Mouse (Mus musculus) small intestine, adult 2 months (tissue): ENCODE results near the gene Gch1.

ENCODE experiments used
- CTCF ChIP-seq: fragments of 200-500 bp; IDR thresholded peaks from 2 replicates; pipeline ENCODE4 v1.5.1; 2012; ENCODE audit warnings: low read depth, mild to moderate bottlenecking, control low read depth, inconsistent platforms, low read length, moderate library complexity, mixed read lengths; ENCODE audit not compliant: insufficient replicate concordance, insufficient read length; ENCODE audit errors: extremely low read depth
- POLR2A ChIP-seq: fragments of 200-500 bp; IDR thresholded peaks from 2 replicates; pipeline ENCODE4 v1.6.1; 2012; ENCODE audit warnings: low read depth, mild to moderate bottlenecking, control low read depth, inconsistent platforms, low read length, moderate library complexity

DNA sequence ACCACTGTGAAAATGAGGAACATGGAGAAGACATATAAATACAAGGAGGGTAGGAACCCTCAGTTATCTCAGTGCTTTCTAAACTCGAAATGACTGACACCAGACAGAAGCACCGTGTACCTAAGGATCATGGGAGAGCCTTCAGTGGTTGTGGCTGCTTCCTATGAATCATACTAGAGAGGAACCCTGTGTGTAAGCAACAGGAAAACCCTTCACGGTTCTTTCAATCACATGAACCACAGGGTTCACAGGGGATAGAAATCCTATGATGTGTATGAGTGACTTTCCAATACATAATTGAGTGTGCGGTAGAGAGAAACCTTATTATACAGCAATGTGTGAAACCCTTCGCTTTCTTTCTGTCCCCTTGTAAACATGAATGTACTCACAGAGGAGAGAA lies 24.1 kb downstream of the Gch1 start:
- TF ChIP-seq CTCF (no peak), POLR2A (no peak)
